Comparison of ENCODE assay signal across 11 mouse cellular contexts in genomic region chr1:89190621-89191020, GRCm38 (mm10).
DNase-seq lines count a peak whose midpoint lies in the region; ATAC-seq and TF ChIP-seq lines count a peak whose summit lies in the region.
"Had no signal": no experiment of that assay in that cellular context is flagged by ENCODE, and none has a peak within 500 bp of the region (broad histone marks: within the 10 kb centered on the region; RNA-seq: fewer than 3 reads in every experiment).

No protein-coding gene starts in this region.

- H3K27ac ChIP-seq in forebrain, postnatal 0 days (ENCODE audit: low read depth, low read length): 0 out of 2 replicates have a peak overlapping the region, but pooled peaks have one; percentile 2
- no peak overlapping the region for H3K27ac ChIP-seq in forebrain, embryonic 14.5 days (ENCODE audit: low read depth, low read length)
- H3K27ac ChIP-seq in liver, adult 2 months (replicated peaks; ENCODE audit: insufficient read depth, low read depth, low read length): no peak overlapping the region; the same call in 1 of the 2 replicates
- no peak overlapping the region for H3K27ac ChIP-seq in liver, embryonic 11.5 days (ENCODE audit: low read depth, low read length)
- H3K27ac ChIP-seq in embryonic facial prominence, embryonic 14.5 days (replicated peaks; ENCODE audit: low read depth, low read length): no peak overlapping the region; the same call in 1 of the 2 replicates
- no peak overlapping the region for H3K27ac ChIP-seq in limb, embryonic 14.5 days (replicated peaks; ENCODE audit: low read depth, low read length)
- H3K27ac ChIP-seq: liver, embryonic 15.5 days had no signal

- ATAC-seq in forebrain, postnatal 0 days: no peak
- ATAC-seq in forebrain, embryonic 14.5 days: no peak
- ATAC-seq in liver, embryonic 11.5 days (replicated peaks; ENCODE audit: low FRiP score): no peak
- ATAC-seq in embryonic facial prominence, embryonic 14.5 days (ENCODE audit: low read depth): no peak
- ATAC-seq in limb, embryonic 14.5 days (ENCODE audit: low FRiP score, low read depth): no peak

- WGBS in forebrain, postnatal 0 days: 49% methylated on average over 7 of the region's 7 CpGs
- WGBS in forebrain, embryonic 14.5 days: 55% methylated on average over 7 of the region's 7 CpGs
- WGBS in liver, adult 2 months: 43% methylated on average over 7 of the region's 7 CpGs
- WGBS in liver, embryonic 11.5 days: 41% methylated on average over 7 of the region's 7 CpGs
- 17% methylated on average over 7 of the region's 7 CpGs for WGBS in embryonic facial prominence, embryonic 14.5 days
- WGBS in limb, embryonic 14.5 days: 22% methylated on average over 7 of the region's 7 CpGs

- no peaks in the 10 kb centered on the region for H3K9me3 ChIP-seq in forebrain, postnatal 0 days (ENCODE audit: low read length)
- H3K9me3 ChIP-seq in forebrain, embryonic 14.5 days (replicated peaks; ENCODE audit: control insufficient read depth, low read length): no peaks in the 10 kb centered on the region
- no peaks in the 10 kb centered on the region for H3K9me3 ChIP-seq in liver, embryonic 11.5 days (ENCODE audit: control insufficient read depth, low read length)
- H3K9me3 ChIP-seq in embryonic facial prominence, embryonic 14.5 days (ENCODE audit: control insufficient read depth, low read length): no peaks in the 10 kb centered on the region
- H3K9me3 ChIP-seq in limb, embryonic 14.5 days (ENCODE audit: control insufficient read depth, low read length): no peaks in the 10 kb centered on the region
- H3K9me3 ChIP-seq: liver, embryonic 15.5 days had no signal

- no peak overlapping the region for H3K4me3 ChIP-seq in forebrain, postnatal 0 days (ENCODE audit: low read depth, low read length)
- no peak overlapping the region for H3K4me3 ChIP-seq in forebrain, embryonic 14.5 days (ENCODE audit: low read depth, low read length)
- H3K4me3 ChIP-seq in liver, adult 2 months (ENCODE audit: insufficient read depth, low read depth, low read length): no peak overlapping the region
- no peak overlapping the region for H3K4me3 ChIP-seq in liver, embryonic 11.5 days (ENCODE audit: low read depth, low read length)
- H3K4me3 ChIP-seq in embryonic facial prominence, embryonic 14.5 days (ENCODE audit: low read depth, low read length): no peak overlapping the region
- no peak overlapping the region for H3K4me3 ChIP-seq in limb, embryonic 14.5 days (replicated peaks; ENCODE audit: low read length)
- H3K4me3 ChIP-seq: liver, embryonic 15.5 days had no signal

- TF ChIP-seq POLR2A in liver, adult 2 months (IDR thresholded peaks at IDR 0.05; ENCODE audit: extremely low read depth, insufficient read depth, low read length): no peak
- no peak for TF ChIP-seq POLR2A in limb, embryonic 14.5 days (IDR thresholded peaks at IDR 0.05; ENCODE audit: borderline replicate concordance, extremely low read depth, insufficient read depth, insufficient read length)

- no peak overlapping the region for H3K9ac ChIP-seq in forebrain, postnatal 0 days
- H3K9ac ChIP-seq in forebrain, embryonic 14.5 days (ENCODE audit: low read length): no peak overlapping the region
- no peak overlapping the region for H3K9ac ChIP-seq in liver, adult 2 months (ENCODE audit: low read depth, low read length)
- no peak overlapping the region for H3K9ac ChIP-seq in liver, embryonic 11.5 days (ENCODE audit: low read depth, low read length)
- H3K9ac ChIP-seq in embryonic facial prominence, embryonic 14.5 days (ENCODE audit: low read depth, low read length): no peak overlapping the region
- H3K9ac ChIP-seq in limb, embryonic 14.5 days (ENCODE audit: low read depth, low read length, severe bottlenecking): no peak overlapping the region
- H3K9ac ChIP-seq: liver, embryonic 15.5 days had no signal

- DNase-seq in forebrain, postnatal 0 days: no peak
- DNase-seq in forebrain, embryonic 14.5 days (ENCODE audit: low spot score): no peak
- peak; percentile 21 for DNase-seq in liver, adult 2 months (ENCODE audit: extremely low read depth, low read depth, low spot score)
- no peak for DNase-seq in liver, embryonic 11.5 days (ENCODE audit: low spot score)
- peak; percentile 75 for DNase-seq in embryonic facial prominence, embryonic 14.5 days (ENCODE audit: low spot score)
- peak; percentile 61 for DNase-seq in limb, embryonic 14.5 days (ENCODE audit: low spot score)
- no peak for DNase-seq in adrenal gland, postnatal 4 days (ENCODE audit: low spot score in 2 of 2)
- DNase-seq in Muller cell, postnatal 12 days (ENCODE audit: inconsistent ontology term): no peak
- DNase-seq: right cerebral cortex, postnatal 25 days; thymus, adult 2 months had no signal

- H3K4me2 ChIP-seq in forebrain, postnatal 0 days (ENCODE audit: low read depth): no peak overlapping the region
- no peak overlapping the region for H3K4me2 ChIP-seq in forebrain, embryonic 14.5 days (ENCODE audit: low read length)
- no peak overlapping the region for H3K4me2 ChIP-seq in liver, embryonic 11.5 days
- no peak overlapping the region for H3K4me2 ChIP-seq in embryonic facial prominence, embryonic 14.5 days (ENCODE audit: low read depth, low read length)
- H3K4me2 ChIP-seq in limb, embryonic 14.5 days (replicated peaks; ENCODE audit: low read depth, low read length, severe bottlenecking): no peak overlapping the region
- H3K4me2 ChIP-seq: liver, embryonic 15.5 days had no signal

- H3K4me1 ChIP-seq in forebrain, postnatal 0 days (ENCODE audit: insufficient read depth): no peaks in the 10 kb centered on the region
- H3K4me1 ChIP-seq in forebrain, embryonic 14.5 days (ENCODE audit: control insufficient read depth, insufficient read depth, low read length): no peaks in the 10 kb centered on the region
- H3K4me1 ChIP-seq in liver, adult 2 months (ENCODE audit: control insufficient read depth, insufficient read depth, low read length): no peaks in the 10 kb centered on the region
- no peaks in the 10 kb centered on the region; the same call in 1 of the 2 replicates for H3K4me1 ChIP-seq in liver, embryonic 11.5 days (replicated peaks; ENCODE audit: control insufficient read depth, insufficient read depth, low read length)
- H3K4me1 ChIP-seq in embryonic facial prominence, embryonic 14.5 days (ENCODE audit: control insufficient read depth, insufficient read depth, low read length): peaks cover 11% of the 10 kb centered on the region
- H3K4me1 ChIP-seq in limb, embryonic 14.5 days (ENCODE audit: control insufficient read depth, insufficient read depth, low read length): 0 out of 2 replicates have a peak, but pooled peaks cover 3% of the 10 kb centered on the region
- H3K4me1 ChIP-seq: liver, embryonic 15.5 days had no signal

- H3K79me2 ChIP-seq in liver, adult 2 months (ENCODE audit: control insufficient read depth, insufficient read depth, low read length): no peaks in the 10 kb centered on the region

- no peak for TF ChIP-seq CTCF in forebrain, postnatal 0 days (IDR thresholded peaks at IDR 0.05; ENCODE audit: low read depth)
- TF ChIP-seq CTCF in liver, adult 2 months (IDR thresholded peaks at IDR 0.05; ENCODE audit: low read depth, low read length): no peak

- H3K36me3 ChIP-seq in forebrain, postnatal 0 days (ENCODE audit: insufficient read depth): no peaks in the 10 kb centered on the region
- H3K36me3 ChIP-seq in forebrain, embryonic 14.5 days (ENCODE audit: control insufficient read depth, insufficient read depth, low read length): no peaks in the 10 kb centered on the region
- H3K36me3 ChIP-seq in liver, adult 2 months (ENCODE audit: control insufficient read depth, insufficient read depth, low read length): no peaks in the 10 kb centered on the region
- no peaks in the 10 kb centered on the region for H3K36me3 ChIP-seq in liver, embryonic 11.5 days (ENCODE audit: control insufficient read depth, insufficient read depth, low read length)
- H3K36me3 ChIP-seq in embryonic facial prominence, embryonic 14.5 days (ENCODE audit: control insufficient read depth, insufficient read depth, low read length): no peaks in the 10 kb centered on the region
- no peaks in the 10 kb centered on the region for H3K36me3 ChIP-seq in limb, embryonic 14.5 days (ENCODE audit: control insufficient read depth, insufficient read depth, low read length)
- H3K36me3 ChIP-seq: liver, embryonic 15.5 days had no signal

- no peaks in the 10 kb centered on the region for H3K27me3 ChIP-seq in forebrain, postnatal 0 days (ENCODE audit: insufficient read depth, low read length)
- no peaks in the 10 kb centered on the region for H3K27me3 ChIP-seq in forebrain, embryonic 14.5 days (replicated peaks; ENCODE audit: control insufficient read depth, insufficient read depth, low read length)
- H3K27me3 ChIP-seq in liver, adult 2 months (ENCODE audit: control insufficient read depth, insufficient read depth, low read length): no peaks in the 10 kb centered on the region
- H3K27me3 ChIP-seq in liver, embryonic 11.5 days (replicated peaks; ENCODE audit: control insufficient read depth, insufficient read depth, low read length): no peaks in the 10 kb centered on the region
- no peaks in the 10 kb centered on the region for H3K27me3 ChIP-seq in embryonic facial prominence, embryonic 14.5 days (replicated peaks; ENCODE audit: control insufficient read depth, insufficient read depth, low read length)
- no peaks in the 10 kb centered on the region for H3K27me3 ChIP-seq in limb, embryonic 14.5 days (ENCODE audit: control insufficient read depth, insufficient read depth, low read length)
- H3K27me3 ChIP-seq: liver, embryonic 15.5 days had no signal

Comparison
In these comparisons a context has a peak if more than half of its experiments do, and no peak if none do; other contexts are left out.
1. DNase-seq: peak in liver, adult 2 months (single experiment), embryonic facial prominence, embryonic 14.5 days (single experiment) and limb, embryonic 14.5 days (single experiment); none in forebrain, postnatal 0 days (single experiment), forebrain, embryonic 14.5 days (single experiment), liver, embryonic 11.5 days (single experiment), adrenal gland, postnatal 4 days (0 of 2) and Muller cell, postnatal 12 days (single experiment).